Mouse (Mus musculus): ENCODE data around the gene Sh2b1.
A peak's percentile ranks its signal among the peaks of the same experiment; 100 is the strongest.
"Not testable (repeated sequence)": the region's sequence is repeated elsewhere in the genome, so short reads cannot be mapped to it uniquely, and the experiment has no call there.

Sh2b1 gene

GRCm38 (mm10) chr7:126474993-126475581 is at the start of gene Sh2b1:
Gene Sh2b1, minus strand, starts transcription at chr7:126475424.
- peak; percentile 88 for DNase-seq (ENCODE audit: low read depth, low spot score)

GRCm38 (mm10) chr7:126523316-126523715 is 48.1 kb upstream of the Sh2b1 start:
- DNase-seq (ENCODE audit: low read depth, low spot score), result no peak

GRCm38 (mm10) chr7:126519513-126519912 is 44.3 kb upstream of the Sh2b1 start:
- DNase-seq (ENCODE audit: low read depth, low spot score), result no peak

GRCm38 (mm10) chr7:126518261-126518941 is 43.2 kb upstream of the Sh2b1 start:
- no peak for DNase-seq (ENCODE audit: low read depth, low spot score)

GRCm38 (mm10) chr7:126511287-126511686 is 36.1 kb upstream of the Sh2b1 start:
- no peak for DNase-seq (ENCODE audit: low read depth, low spot score)

- DNase-seq (ENCODE audit: low read depth, low spot score), result no peak
These were observed 32.0 kb upstream of the Sh2b1 start for GRCm38 (mm10) chr7:126507126-126507778.

GRCm38 (mm10) chr7:126504913-126505312 is 29.7 kb upstream of the Sh2b1 start:
- DNase-seq (ENCODE audit: low read depth, low spot score), result no peak

GRCm38 (mm10) chr7:126503273-126503878 is 28.2 kb upstream of the Sh2b1 start, which contains the start of gene Atxn2l:
Gene Atxn2l, minus strand, starts transcription at chr7:126503437.
- DNase-seq (ENCODE audit: low read depth, low spot score), result peak; percentile 98

GRCm38 (mm10) chr7:126502751-126503150 is 27.5 kb upstream of the Sh2b1 start:
- no peak for DNase-seq (ENCODE audit: low read depth, low spot score)

- peak; percentile 94 for DNase-seq (ENCODE audit: low read depth, low spot score)
These were observed 27.0 kb upstream of the Sh2b1 start for GRCm38 (mm10) chr7:126502023-126502741.

GRCm38 (mm10) chr7:126501684-126502022 is 26.4 kb upstream of the Sh2b1 start:
- DNase-seq (ENCODE audit: low read depth, low spot score), result no peak

- DNase-seq (ENCODE audit: low read depth, low spot score), result no peak
These were observed 24.2 kb upstream of the Sh2b1 start for GRCm38 (mm10) chr7:126499416-126499815.

- no peak for DNase-seq (ENCODE audit: low read depth, low spot score)
These were observed 22.7 kb upstream of the Sh2b1 start for GRCm38 (mm10) chr7:126497966-126498365.

- DNase-seq (ENCODE audit: low read depth, low spot score), result no peak
These were observed 21.3 kb upstream of the Sh2b1 start for GRCm38 (mm10) chr7:126496475-126496874.

GRCm38 (mm10) chr7:126494120-126494519 is 18.9 kb upstream of the Sh2b1 start:
- no peak for DNase-seq (ENCODE audit: low read depth, low spot score)

- no peak for DNase-seq (ENCODE audit: low read depth, low spot score)
These were observed 16.7 kb upstream of the Sh2b1 start for GRCm38 (mm10) chr7:126491973-126492372.

GRCm38 (mm10) chr7:126491005-126491404 is 15.8 kb upstream of the Sh2b1 start:
- DNase-seq (ENCODE audit: low read depth, low spot score), result no peak

GRCm38 (mm10) chr7:126487617-126488385 is 12.6 kb upstream of the Sh2b1 start:
- not testable (repeated sequence) for DNase-seq (ENCODE audit: low read depth, low spot score)

GRCm38 (mm10) chr7:126487052-126487483 is 11.8 kb upstream of the Sh2b1 start, which contains the start of gene Tufm:
Gene Tufm, plus strand, starts transcription at chr7:126487361.
- DNase-seq (ENCODE audit: low read depth, low spot score), result peak; percentile 88

- peak; percentile 62 for DNase-seq (ENCODE audit: low read depth, low spot score)
These were observed 7.2 kb upstream of the Sh2b1 start for GRCm38 (mm10) chr7:126482392-126482871.

- no peak for DNase-seq (ENCODE audit: low read depth, low spot score)
These were observed 6.5 kb upstream of the Sh2b1 start for GRCm38 (mm10) chr7:126481699-126482098.

Data from embryo, embryonic 11.5 days (tissue).